Mouse (Mus musculus): Measurements from ENCODE around the gene Olfr1243.
"Not testable (repeated sequence)": the region's sequence is repeated elsewhere in the genome, so short reads cannot be mapped to it uniquely, and the experiment has no call there.

The Olfr1243 gene

GRCm38 (mm10) chr2:89531387-89531786, at the start of gene Olfr1243:
Gene Olfr1243, minus strand, starts transcription at chr2:89531487.
- DNase-seq (ENCODE audit: low read depth in 2 of 2, low spot score in 2 of 2) = no peak

GRCm38 (mm10) chr2:89578347-89578746, 47.1 kb upstream of the Olfr1243 start, which contains the start of gene Olfr1245:
Gene Olfr1245, minus strand, starts transcription at chr2:89578447.
- DNase-seq (ENCODE audit: low read depth in 2 of 2, low spot score in 2 of 2) = no peak

DNA sequence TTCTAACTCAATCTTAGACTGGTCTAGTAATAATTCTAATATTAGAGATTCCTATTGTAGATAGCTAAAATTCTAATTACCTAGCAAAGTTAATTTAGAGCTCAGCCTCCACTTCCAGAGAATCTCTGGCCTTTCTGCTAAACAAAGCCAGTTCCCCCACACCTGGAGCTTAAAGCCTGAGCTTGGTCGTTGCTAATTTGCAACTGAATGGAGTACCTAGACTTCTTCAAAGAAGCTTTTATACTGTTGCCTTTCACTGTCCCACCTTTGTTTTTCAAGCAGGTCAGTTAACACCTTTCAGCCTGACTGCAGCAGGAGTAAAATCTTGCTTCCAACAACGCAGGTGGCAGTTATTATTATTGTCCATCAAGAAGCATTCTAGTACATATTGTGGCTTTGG, 31.4 kb upstream of the Olfr1243 start:
- not testable (repeated sequence) for DNase-seq (ENCODE audit: low read depth in 2 of 2, low spot score in 2 of 2)

GRCm38 (mm10) chr2:89544516-89544915, 13.2 kb upstream of the Olfr1243 start:
- no peak for DNase-seq (ENCODE audit: low read depth in 2 of 2, low spot score in 2 of 2)

GRCm38 (mm10) chr2:89539923-89540322, 8.6 kb upstream of the Olfr1243 start:
- DNase-seq (ENCODE audit: low read depth in 2 of 2, low spot score in 2 of 2) = no peak

DNA sequence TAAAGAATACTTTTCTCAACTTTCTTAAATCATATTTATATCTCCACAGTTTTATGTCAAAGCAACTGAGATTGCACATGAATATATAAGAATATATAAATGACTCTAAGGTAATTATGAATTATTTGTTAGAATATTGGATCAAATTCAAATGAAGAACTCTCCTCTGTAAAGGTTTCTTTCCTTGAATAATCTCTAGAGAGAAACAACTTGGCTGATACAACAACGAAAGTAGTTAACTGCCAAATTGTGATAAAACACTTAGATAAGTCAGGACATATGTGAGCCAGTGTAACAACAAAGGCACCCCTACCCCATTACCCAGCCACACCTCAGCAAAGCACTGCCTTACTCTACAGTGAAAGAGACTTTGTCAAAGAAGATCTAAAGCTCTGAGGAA, 33.1 kb downstream of the Olfr1243 start, which contains the start of gene Olfr1242:
Olfr1242 (minus strand) TSS at position 101 of the 400 bp plus-strand sequence.
- no peak for DNase-seq (ENCODE audit: low read depth in 2 of 2, low spot score in 2 of 2)

DNA sequence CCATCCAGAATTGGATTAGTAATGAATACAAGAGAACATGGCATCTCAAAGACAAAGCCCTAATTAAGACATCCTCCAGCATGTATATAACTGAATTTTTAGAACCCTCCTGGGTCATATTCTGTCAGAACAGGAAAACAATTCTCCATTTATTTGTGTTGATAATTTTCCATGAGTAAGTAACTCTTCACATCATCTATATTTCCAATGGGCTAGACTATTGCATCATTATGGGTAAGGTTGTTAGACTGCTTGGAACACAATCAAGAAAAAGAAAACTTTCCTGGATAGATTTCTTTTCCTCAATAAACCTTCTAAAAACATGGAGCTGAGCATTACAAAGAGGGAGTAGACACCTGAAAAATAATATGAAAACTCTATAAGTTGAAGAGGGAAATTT, 44.3 kb downstream of the Olfr1243 start, which contains the start of gene Olfr1241:
Olfr1241 (minus strand) TSS at position 101 of the 400 bp plus-strand sequence.
- DNase-seq (ENCODE audit: low read depth in 2 of 2, low spot score in 2 of 2) = no peak

Measured in CD8-positive naive resting alpha-beta T cell, adult 2 months (primary cell).